ENCODE assay signal across 13 mouse cellular contexts in genomic region chr11:117003503-117003902, GRCm38 (mm10).
DNase-seq lines count a peak whose midpoint lies in the region; ATAC-seq lines count a peak whose summit lies in the region.
"Had no signal": no experiment of that assay in that cellular context is flagged by ENCODE, and none has a peak within 500 bp of the region (broad histone marks: within the 10 kb centered on the region; RNA-seq: fewer than 3 reads in every experiment).

No protein-coding gene starts in this region.

- peak overlapping the region; percentile 24; the same call in 1 of the 2 replicates for H3K4me2 ChIP-seq in kidney, embryonic 15.5 days
- H3K4me2 ChIP-seq in hindbrain, embryonic 15.5 days: peak overlapping the region; percentile 27
- H3K4me2 ChIP-seq in neural tube, embryonic 13.5 days: no peak overlapping the region
- H3K4me2 ChIP-seq in heart, embryonic 11.5 days: no peak overlapping the region
- H3K4me2 ChIP-seq: limb, embryonic 15.5 days had no signal

- 0 out of 2 replicates have a peak overlapping the region, but pooled peaks have one; percentile 14 for H3K27ac ChIP-seq in kidney, embryonic 15.5 days
- no peak overlapping the region; the same call in 1 of the 2 replicates for H3K27ac ChIP-seq in embryonic facial prominence, embryonic 10.5 days (replicated peaks)
- peak overlapping the region; percentile 44; the same call in 1 of the 2 replicates for H3K27ac ChIP-seq in hindbrain, embryonic 15.5 days (replicated peaks)
- H3K27ac ChIP-seq in neural tube, embryonic 13.5 days (replicated peaks): peak overlapping the region; percentile 57; the same call in 1 of the 2 replicates
- no peak overlapping the region for H3K27ac ChIP-seq in heart, embryonic 11.5 days (ENCODE audit: low read depth, low read length)
- no peak overlapping the region for H3K27ac ChIP-seq in heart, embryonic 10.5 days
- H3K27ac ChIP-seq: left cerebral cortex, adult 2 months; limb, embryonic 15.5 days had no signal

- no peak for DNase-seq in kidney, postnatal 36 days
- no peak for DNase-seq in embryonic facial prominence, embryonic 10.5 days (ENCODE audit: low spot score)
- no peak for DNase-seq in heart, embryonic 10.5 days (ENCODE audit: low spot score)
- DNase-seq in ovary, adult 18-20 months (ENCODE audit: low spot score): no peak
- DNase-seq: heart, adult 18-20 months; right cerebral cortex, postnatal 14 days; thymus, postnatal 25 days had no signal

- H3K9me3 ChIP-seq in kidney, embryonic 15.5 days (replicated peaks): no peaks in the 10 kb centered on the region
- 0 out of 2 replicates have a peak, but pooled peaks cover 2% of the 10 kb centered on the region for H3K9me3 ChIP-seq in embryonic facial prominence, embryonic 10.5 days
- no peaks in the 10 kb centered on the region for H3K9me3 ChIP-seq in hindbrain, embryonic 15.5 days
- no peaks in the 10 kb centered on the region for H3K9me3 ChIP-seq in neural tube, embryonic 13.5 days
- H3K9me3 ChIP-seq in heart, embryonic 11.5 days (replicated peaks; ENCODE audit: control insufficient read depth, low read length): no peaks in the 10 kb centered on the region
- H3K9me3 ChIP-seq in heart, embryonic 10.5 days: no peaks in the 10 kb centered on the region
- H3K9me3 ChIP-seq: limb, embryonic 15.5 days had no signal

- no peak for ATAC-seq in kidney, embryonic 15.5 days (replicated peaks; ENCODE audit: low FRiP score)
- ATAC-seq in hindbrain, embryonic 15.5 days (ENCODE audit: low FRiP score, low read depth): no peak
- no peak for ATAC-seq in neural tube, embryonic 13.5 days (ENCODE audit: low read depth)
- no peak for ATAC-seq in heart, embryonic 11.5 days (replicated peaks; ENCODE audit: insufficient number of reproducible peaks, low FRiP score, low TSS enrichment)

- WGBS in kidney, embryonic 15.5 days: 47% methylated on average over 9 of the region's 9 CpGs
- WGBS in embryonic facial prominence, embryonic 10.5 days: 40% methylated on average over 9 of the region's 9 CpGs
- WGBS in hindbrain, embryonic 15.5 days: 16% methylated on average over 9 of the region's 9 CpGs
- 26% methylated on average over 9 of the region's 9 CpGs for WGBS in neural tube, embryonic 13.5 days
- 57% methylated on average over 9 of the region's 9 CpGs for WGBS in heart, embryonic 11.5 days (ENCODE audit: insufficient replicate concordance)
- WGBS in heart, embryonic 10.5 days: 56% methylated on average over 9 of the region's 9 CpGs

- peaks cover 15% of the 10 kb centered on the region for H3K4me1 ChIP-seq in kidney, embryonic 15.5 days
- H3K4me1 ChIP-seq in embryonic facial prominence, embryonic 10.5 days: peaks cover 38% of the 10 kb centered on the region
- H3K4me1 ChIP-seq in hindbrain, embryonic 15.5 days (replicated peaks): peaks cover 32% of the 10 kb centered on the region
- H3K4me1 ChIP-seq in neural tube, embryonic 13.5 days (replicated peaks): peaks cover 58% of the 10 kb centered on the region
- H3K4me1 ChIP-seq in heart, embryonic 11.5 days (ENCODE audit: control insufficient read depth, insufficient read depth, low read length): no peaks in the 10 kb centered on the region
- peaks cover 11% of the 10 kb centered on the region; the same call in 1 of the 2 replicates for H3K4me1 ChIP-seq in heart, embryonic 10.5 days
- H3K4me1 ChIP-seq: limb, embryonic 15.5 days had no signal

- no peak overlapping the region for H3K9ac ChIP-seq in kidney, embryonic 15.5 days
- H3K9ac ChIP-seq in hindbrain, embryonic 15.5 days: no peak overlapping the region
- H3K9ac ChIP-seq in neural tube, embryonic 13.5 days: no peak overlapping the region
- H3K9ac ChIP-seq in heart, embryonic 11.5 days (ENCODE audit: low read depth, low read length): no peak overlapping the region
- H3K9ac ChIP-seq: limb, embryonic 15.5 days had no signal

- no peaks in the 10 kb centered on the region for H3K36me3 ChIP-seq in kidney, embryonic 15.5 days
- no peaks in the 10 kb centered on the region for H3K36me3 ChIP-seq in embryonic facial prominence, embryonic 10.5 days (replicated peaks)
- H3K36me3 ChIP-seq in hindbrain, embryonic 15.5 days: no peaks in the 10 kb centered on the region
- no peaks in the 10 kb centered on the region for H3K36me3 ChIP-seq in neural tube, embryonic 13.5 days
- no peaks in the 10 kb centered on the region for H3K36me3 ChIP-seq in heart, embryonic 11.5 days (ENCODE audit: control insufficient read depth, insufficient read depth, low read length)
- no peaks in the 10 kb centered on the region for H3K36me3 ChIP-seq in heart, embryonic 10.5 days
- H3K36me3 ChIP-seq: limb, embryonic 15.5 days had no signal

- no peak overlapping the region for H3K4me3 ChIP-seq in kidney, embryonic 15.5 days (replicated peaks)
- H3K4me3 ChIP-seq in embryonic facial prominence, embryonic 10.5 days: peak overlapping the region; percentile 31
- no peak overlapping the region for H3K4me3 ChIP-seq in hindbrain, embryonic 15.5 days
- H3K4me3 ChIP-seq in neural tube, embryonic 13.5 days: no peak overlapping the region
- no peak overlapping the region for H3K4me3 ChIP-seq in heart, embryonic 11.5 days (ENCODE audit: low read depth, low read length)
- H3K4me3 ChIP-seq in heart, embryonic 10.5 days: no peak overlapping the region
- H3K4me3 ChIP-seq: left cerebral cortex, adult 2 months; limb, embryonic 15.5 days had no signal

- H3K27me3 ChIP-seq in kidney, embryonic 15.5 days: peaks cover 46% of the 10 kb centered on the region
- peaks cover 73% of the 10 kb centered on the region for H3K27me3 ChIP-seq in embryonic facial prominence, embryonic 10.5 days (replicated peaks; ENCODE audit: low read depth, poor library complexity, severe bottlenecking)
- no peaks in the 10 kb centered on the region for H3K27me3 ChIP-seq in hindbrain, embryonic 15.5 days
- H3K27me3 ChIP-seq in neural tube, embryonic 13.5 days: no peaks in the 10 kb centered on the region; the same call in 1 of the 2 replicates
- peaks cover 15% of the 10 kb centered on the region; the same call in 1 of the 2 replicates for H3K27me3 ChIP-seq in heart, embryonic 11.5 days (ENCODE audit: control insufficient read depth, insufficient read depth, low read length)
- H3K27me3 ChIP-seq in heart, embryonic 10.5 days (ENCODE audit: insufficient read depth, poor library complexity, severe bottlenecking): peaks cover 58% of the 10 kb centered on the region

Comparison
In these comparisons a context has a peak if more than half of its experiments do, and no peak if none do; other contexts are left out.
1. H3K27ac ChIP-seq: peak in kidney, embryonic 15.5 days (single experiment), hindbrain, embryonic 15.5 days (single experiment) and neural tube, embryonic 13.5 days (single experiment); none in embryonic facial prominence, embryonic 10.5 days (single experiment), heart, embryonic 11.5 days (single experiment) and heart, embryonic 10.5 days (single experiment).
2. H3K4me2 ChIP-seq: peak in kidney, embryonic 15.5 days (single experiment) and hindbrain, embryonic 15.5 days (single experiment); none in neural tube, embryonic 13.5 days (single experiment) and heart, embryonic 11.5 days (single experiment).